In genomic region chr13:12473724-12474378, GRCm38 (mm10) we compare ENCODE assay signal across 8 mouse cellular contexts. TPM values are rescaled to one million over a fixed set of nuclear protein-coding genes. Genes with fewer than 3 reads are reported as not detected.
DNase-seq lines count a peak whose midpoint lies in the region; ATAC-seq and TF ChIP-seq lines count a peak whose summit lies in the region.

No protein-coding gene starts in this region.

- ATAC-seq in heart, embryonic 11.5 days (replicated peaks; ENCODE audit: insufficient number of reproducible peaks, low FRiP score, low TSS enrichment), result no peak; the same call in 1 of the 2 replicates
- ATAC-seq in common myeloid progenitor, adult 5-6 weeks (replicated peaks; ENCODE audit: low read depth, poor library complexity, severe bottlenecking), result peak; percentile 89
- peak; percentile 71 for ATAC-seq in limb, embryonic 13.5 days (ENCODE audit: low FRiP score, low read depth)
- ATAC-seq in stomach, embryonic 14.5 days (ENCODE audit: insufficient number of reproducible peaks, insufficient read depth, low FRiP score, low read depth), result peak; percentile 57

- no peak overlapping the region for H3K27ac ChIP-seq in heart, adult 2 months
- H3K27ac ChIP-seq in heart, embryonic 11.5 days (ENCODE audit: low read depth, low read length), result no peak overlapping the region
- no peak overlapping the region for H3K27ac ChIP-seq in limb, embryonic 13.5 days
- no peak overlapping the region for H3K27ac ChIP-seq in stomach, embryonic 14.5 days (ENCODE audit: low read length)

- TF ChIP-seq CTCF in heart, adult 2 months (IDR thresholded peaks at IDR 0.05), result peak; percentile 98

- H3K4me2 ChIP-seq in heart, embryonic 11.5 days, result no peak overlapping the region
- H3K4me2 ChIP-seq in limb, embryonic 13.5 days (replicated peaks), result no peak overlapping the region
- no peak overlapping the region for H3K4me2 ChIP-seq in stomach, embryonic 14.5 days (replicated peaks; ENCODE audit: low read depth, low read length)

- 0 out of 2 replicates have a peak, but pooled peaks have one; percentile 47 for TF ChIP-seq EP300 in heart, adult 2 months (IDR thresholded peaks at IDR 0.05; ENCODE audit: insufficient read depth, low read depth, low read length)

- H3K4me3 ChIP-seq in heart, adult 2 months, result no peak overlapping the region
- H3K4me3 ChIP-seq in heart, embryonic 11.5 days (ENCODE audit: low read depth, low read length), result no peak overlapping the region
- no peak overlapping the region for H3K4me3 ChIP-seq in limb, embryonic 13.5 days
- H3K4me3 ChIP-seq in stomach, embryonic 14.5 days (ENCODE audit: low read depth, low read length), result no peak overlapping the region

- H3K27me3 ChIP-seq in heart, adult 2 months (ENCODE audit: control insufficient read depth, insufficient read depth, low read length), result no peaks in the 10 kb centered on the region
- no peaks in the 10 kb centered on the region for H3K27me3 ChIP-seq in heart, embryonic 11.5 days (ENCODE audit: control insufficient read depth, insufficient read depth, low read length)
- no peaks in the 10 kb centered on the region for H3K27me3 ChIP-seq in limb, embryonic 13.5 days
- no peaks in the 10 kb centered on the region for H3K27me3 ChIP-seq in stomach, embryonic 14.5 days (ENCODE audit: control insufficient read depth, insufficient read depth, low read length)

- H3K79me2 ChIP-seq in heart, adult 2 months (replicated peaks; ENCODE audit: control insufficient read depth, insufficient read depth, low read length), result no peaks in the 10 kb centered on the region

- H3K36me3 ChIP-seq in heart, adult 2 months (ENCODE audit: control insufficient read depth, insufficient read depth, low read length), result no peaks in the 10 kb centered on the region
- H3K36me3 ChIP-seq in heart, embryonic 11.5 days (ENCODE audit: control insufficient read depth, insufficient read depth, low read length), result no peaks in the 10 kb centered on the region
- no peaks in the 10 kb centered on the region for H3K36me3 ChIP-seq in limb, embryonic 13.5 days
- H3K36me3 ChIP-seq in stomach, embryonic 14.5 days (ENCODE audit: control insufficient read depth, insufficient read depth, low read length), result no peaks in the 10 kb centered on the region

- DNase-seq in heart, adult 2 months, result peak; percentile 59 to 74
- DNase-seq in gastrocnemius, adult 8-10 months (ENCODE audit: low spot score in 2 of 2), result peak; percentile 19 to 21
- peak; percentile 51 to 70 for DNase-seq in kidney, adult 8-10 months
- peak; percentile 76 for DNase-seq in neural tube, embryonic 10.5 days (ENCODE audit: extremely low spot score, low spot score)

- no peak overlapping the region for H3K9ac ChIP-seq in heart, adult 2 months (ENCODE audit: low read depth, low read length)
- no peak overlapping the region for H3K9ac ChIP-seq in heart, embryonic 11.5 days (ENCODE audit: low read depth, low read length)
- no peak overlapping the region for H3K9ac ChIP-seq in limb, embryonic 13.5 days
- no peak overlapping the region for H3K9ac ChIP-seq in stomach, embryonic 14.5 days (replicated peaks; ENCODE audit: low read depth, low read length)

- H3K9me3 ChIP-seq in heart, embryonic 11.5 days (replicated peaks; ENCODE audit: control insufficient read depth, low read length), result no peaks in the 10 kb centered on the region
- no peaks in the 10 kb centered on the region for H3K9me3 ChIP-seq in limb, embryonic 13.5 days
- H3K9me3 ChIP-seq in stomach, embryonic 14.5 days (ENCODE audit: control insufficient read depth, low read depth, low read length), result no peaks in the 10 kb centered on the region

- TF ChIP-seq POLR2A in heart, adult 2 months (IDR thresholded peaks at IDR 0.05; ENCODE audit: insufficient read depth, low read depth, low read length), result no peak

- intact Hi-C loops in heart, adult 2 months (cut with DNase I), result loop anchor here (1.0 to 5.0 kb wide), 4 partner anchors 64 to 858 kb away; no protein-coding TSS in a partner anchor

- 36% methylated on average over 8 of the region's 8 CpGs for WGBS in heart, adult 2 months
- WGBS in heart, embryonic 11.5 days (ENCODE audit: insufficient replicate concordance), result 35% methylated on average over 8 of the region's 8 CpGs
- 41% methylated on average over 8 of the region's 8 CpGs for WGBS in limb, embryonic 13.5 days
- 39% methylated on average over 8 of the region's 8 CpGs for WGBS in stomach, embryonic 14.5 days

- no peaks in the 10 kb centered on the region for H3K4me1 ChIP-seq in heart, adult 2 months (ENCODE audit: control insufficient read depth, insufficient read depth, low read length)
- no peaks in the 10 kb centered on the region for H3K4me1 ChIP-seq in heart, embryonic 11.5 days (ENCODE audit: control insufficient read depth, insufficient read depth, low read length)
- H3K4me1 ChIP-seq in limb, embryonic 13.5 days, result no peaks in the 10 kb centered on the region
- no peaks in the 10 kb centered on the region for H3K4me1 ChIP-seq in stomach, embryonic 14.5 days (ENCODE audit: control insufficient read depth, insufficient read depth, low read length)

RNA-seq across cellular contexts. Expression of gene Lgals8, which starts 9.1 kb away (rescaled TPM):
- total RNA-seq in heart, adult 2 months (2021), result 10 to 100 TPM; 35.9 to 39.7 TPM
- polyA plus RNA-seq in heart, adult 2 months (2012; rRNA removed), result 28.1 and 50.4 TPM in 2 replicates
- polyA plus RNA-seq in heart, embryonic 11.5 days (2014; fragmentation: Nextera tagmentation; extraction: Ambion mirVana), result 10.2 and 12.7 TPM in 2 replicates
- 53.0 and 53.8 TPM in 2 replicates for total RNA-seq in common myeloid progenitor, adult 5-6 weeks (2017)
- 10 to 100 TPM; 24.3 to 28.3 (median 25.2) TPM for total RNA-seq in gastrocnemius, adult 8-10 months (2022)
- polyA plus RNA-seq in limb, embryonic 13.5 days (2015; fragmentation: Nextera tagmentation; extraction: Ambion mirVana), result 17.9 and 18.9 TPM in 2 replicates
- polyA plus RNA-seq in stomach, embryonic 14.5 days (2014; fragmentation: Nextera tagmentation; extraction: Ambion mirVana), result 27.5 and 32.5 TPM in 2 replicates

RNA-seq across cellular contexts. Expression of gene Edaradd, which starts 46.4 kb away (rescaled TPM):
- total RNA-seq in heart, adult 2 months (2021), result under 1 TPM; 0.05 to 0.09 TPM
- polyA plus RNA-seq in heart, adult 2 months (2012; rRNA removed), result 0.08 and 0.09 TPM in 2 replicates
- 0.59 and 0.72 TPM in 2 replicates for polyA plus RNA-seq in heart, embryonic 11.5 days (2014; fragmentation: Nextera tagmentation; extraction: Ambion mirVana)
- 0.23 TPM in 1 of 2 replicates, not detected in the other for total RNA-seq in common myeloid progenitor, adult 5-6 weeks (2017)
- not detected for total RNA-seq in gastrocnemius, adult 8-10 months (2022)
- polyA plus RNA-seq in limb, embryonic 13.5 days (2015; fragmentation: Nextera tagmentation; extraction: Ambion mirVana), result 3.2 and 3.5 TPM in 2 replicates
- polyA plus RNA-seq in stomach, embryonic 14.5 days (2014; fragmentation: Nextera tagmentation; extraction: Ambion mirVana), result 3.2 and 3.3 TPM in 2 replicates

Comparison
In these comparisons a context has a peak if more than half of its experiments do, and no peak if none do; other contexts are left out.
1. DNase-seq: peak in every context shown above with its lines; median percentile 76 in neural tube, embryonic 10.5 days; 66 in heart, adult 2 months; 60 in kidney, adult 8-10 months; 20 in gastrocnemius, adult 8-10 months.